Mouse (Mus musculus): ENCODE measurements around the gene Rnf152. TPM values are rescaled to one million over a fixed set of nuclear protein-coding genes. Genes with fewer than 3 reads are reported as not detected.
A peak's percentile ranks its signal among the peaks of the same experiment; 100 is the strongest.

Gene Rnf152
- polyA plus RNA-seq, 1 experiment from 2014 or later, result 2.4 TPM

DNA sequence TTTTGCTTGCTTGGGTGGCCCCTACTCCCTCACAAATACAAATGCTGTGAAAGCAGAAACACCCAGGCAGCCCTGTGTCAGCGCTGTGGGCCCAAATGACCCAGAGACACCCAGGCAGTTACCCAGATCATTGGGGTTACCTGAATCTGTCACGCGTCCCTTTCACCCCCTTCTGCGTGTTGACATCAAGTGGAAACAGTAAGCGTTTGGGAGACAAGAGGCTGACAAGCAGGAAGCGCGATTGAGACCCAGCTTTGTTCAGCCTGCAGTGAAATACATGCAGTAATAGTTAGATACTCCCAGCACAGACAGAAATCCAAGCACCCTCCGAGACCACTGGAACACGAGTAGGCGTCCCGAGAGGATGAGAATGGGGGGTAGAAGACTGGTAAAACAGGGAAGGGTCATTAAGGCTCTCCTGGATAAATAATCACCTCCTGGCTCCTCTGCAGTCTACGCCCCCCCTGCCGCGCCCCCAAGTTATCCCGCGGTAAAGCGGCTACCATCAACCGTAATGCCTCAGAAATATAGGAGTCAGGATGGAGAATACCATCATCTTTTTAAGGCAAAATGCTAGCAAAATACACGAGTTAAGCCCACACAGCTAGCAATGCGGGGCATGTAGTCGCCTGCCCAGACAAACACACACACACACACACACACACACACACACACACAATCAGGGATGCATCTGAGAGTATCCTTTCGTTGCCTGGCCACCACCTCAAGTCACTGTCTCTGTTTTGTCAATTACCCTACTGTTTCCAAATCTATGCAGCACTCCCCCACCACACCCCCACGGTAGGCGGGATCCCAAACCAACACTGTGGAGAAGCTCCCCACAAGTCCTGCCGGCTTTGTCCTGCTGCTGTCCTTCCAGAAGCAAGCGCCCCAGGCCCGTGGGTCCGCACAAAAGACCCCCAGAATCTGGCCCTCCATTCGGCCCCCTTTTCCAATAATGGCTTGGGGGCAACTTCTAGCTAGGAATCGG is 1.3 kb downstream of the Rnf152 start:
- Histone ChIP-seq H3K27ac (ENCODE audit: low read depth, low read length) (no peak overlapping the region; the same call in 1 of the 2 replicates), H3K9me3 (ENCODE audit: control insufficient read depth, low read length) (no peaks in the 10 kb centered on the region)
- 4% methylated on average over 30 of the region's 30 CpGs for WGBS

DNA sequence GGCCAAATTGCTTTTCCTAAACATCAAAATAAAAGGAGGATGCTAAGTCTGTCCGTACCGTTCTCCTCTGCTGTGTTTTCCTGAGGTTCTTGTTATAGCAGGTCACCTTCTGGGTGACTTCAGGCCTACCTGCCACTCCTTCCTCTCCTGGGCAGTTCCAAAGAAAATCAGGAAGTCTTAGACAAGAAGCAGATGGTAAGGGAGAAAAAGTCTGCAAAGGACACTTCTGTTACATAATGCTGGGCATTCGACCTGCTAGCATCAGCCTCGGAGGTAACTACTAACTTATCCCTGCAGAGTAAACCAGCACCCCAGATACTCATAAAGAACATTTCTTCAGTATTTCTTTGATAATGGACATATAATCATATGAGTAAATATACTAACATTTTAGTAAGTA is 4.7 kb downstream of the Rnf152 start:
- WGBS, result 88% methylated on average over 4 of the region's 4 CpGs
- peaks cover 2% of the 10 kb centered on the region; the same call in 1 of the 2 replicates for H3K27me3 ChIP-seq (ENCODE audit: control insufficient read depth, insufficient read depth, low read length)
- H3K4me1 ChIP-seq (ENCODE audit: control insufficient read depth, insufficient read depth, low read length), result no peaks in the 10 kb centered on the region; the same call in 1 of the 2 replicates

More for the DNA sequence above, 1.3 kb downstream of the Rnf152 start:
- peaks cover 4% of the 10 kb centered on the region; the same call in 1 of the 2 replicates for H3K27me3 ChIP-seq (ENCODE audit: control insufficient read depth, insufficient read depth, low read length)
- peak overlapping the region; percentile 88 for H3K4me2 ChIP-seq
- no peaks in the 10 kb centered on the region; the same call in 1 of the 2 replicates for H3K4me1 ChIP-seq (ENCODE audit: control insufficient read depth, insufficient read depth, low read length)
- no peaks in the 10 kb centered on the region for H3K36me3 ChIP-seq (ENCODE audit: control insufficient read depth, insufficient read depth, low read length)
- ATAC-seq (ENCODE audit: low FRiP score) (peak; percentile 72), DNase-seq (ENCODE audit: low spot score, missing footprints) (peak; percentile 95)
- peak overlapping the region; percentile 72 for H3K4me3 ChIP-seq (ENCODE audit: low read depth, low read length)
- peak overlapping the region; percentile 80 for H3K9ac ChIP-seq (ENCODE audit: low read length)

GRCm38 (mm10) chr1:105342305-105342704 is 14.2 kb downstream of the Rnf152 start:
- no peaks in the 10 kb centered on the region for H3K9me3 ChIP-seq (ENCODE audit: control insufficient read depth, low read length)
- ATAC-seq (ENCODE audit: low FRiP score), result no peak
- H3K27ac ChIP-seq (ENCODE audit: low read depth, low read length), result no peak overlapping the region
- WGBS, result 93% methylated on average over 6 of the region's 6 CpGs
- no peaks in the 10 kb centered on the region for H3K27me3 ChIP-seq (ENCODE audit: control insufficient read depth, insufficient read depth, low read length)
- no peaks in the 10 kb centered on the region for H3K4me1 ChIP-seq (ENCODE audit: control insufficient read depth, insufficient read depth, low read length)
- no peak for DNase-seq (ENCODE audit: low spot score, missing footprints)
- no peaks in the 10 kb centered on the region for H3K36me3 ChIP-seq (ENCODE audit: control insufficient read depth, insufficient read depth, low read length)
- H3K9ac ChIP-seq (ENCODE audit: low read length), result no peak overlapping the region
- no peak overlapping the region for H3K4me3 ChIP-seq (ENCODE audit: low read depth, low read length)
- H3K4me2 ChIP-seq, result no peak overlapping the region

More for the DNA sequence above, 4.7 kb downstream of the Rnf152 start:
- H3K4me2 ChIP-seq, result no peak overlapping the region
- H3K9me3 ChIP-seq (ENCODE audit: control insufficient read depth, low read length), result no peaks in the 10 kb centered on the region
- H3K27ac ChIP-seq (ENCODE audit: low read depth, low read length), result no peak overlapping the region
- H3K9ac ChIP-seq (ENCODE audit: low read length), result no peak overlapping the region
- no peak for ATAC-seq (ENCODE audit: low FRiP score)
- no peak overlapping the region for H3K4me3 ChIP-seq (ENCODE audit: low read depth, low read length)
- no peak for DNase-seq (ENCODE audit: low spot score, missing footprints)
- H3K36me3 ChIP-seq (ENCODE audit: control insufficient read depth, insufficient read depth, low read length), result no peaks in the 10 kb centered on the region

DNA sequence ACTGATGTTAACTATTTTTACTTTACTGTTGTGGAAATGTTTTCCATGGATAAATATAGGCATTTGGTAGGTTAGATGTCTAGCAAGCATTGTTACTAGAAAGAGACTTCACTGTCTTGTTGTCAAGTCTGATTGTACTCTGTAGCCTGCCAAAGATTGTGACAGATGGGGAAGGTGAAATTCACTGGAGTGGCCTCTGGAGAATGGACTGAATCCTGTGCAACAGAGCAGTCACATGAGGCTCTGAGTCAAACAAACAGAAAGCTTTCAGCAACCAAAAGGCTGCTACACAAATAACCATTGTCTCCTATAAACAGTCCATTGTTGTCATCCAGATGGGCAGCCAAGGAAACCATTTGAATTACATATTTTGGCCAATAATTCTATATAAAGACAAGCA is 15.6 kb downstream of the Rnf152 start:
- DNase-seq (ENCODE audit: low spot score, missing footprints) (peak; percentile 59), ATAC-seq (ENCODE audit: low FRiP score) (no peak)
- Histone ChIP-seq H3K36me3 (ENCODE audit: control insufficient read depth, insufficient read depth, low read length) (no peaks in the 10 kb centered on the region), H3K9ac (ENCODE audit: low read length) (no peak overlapping the region), H3K27ac (ENCODE audit: low read depth, low read length) (no peak overlapping the region), H3K4me2 (no peak overlapping the region), H3K27me3 (ENCODE audit: control insufficient read depth, insufficient read depth, low read length) (no peaks in the 10 kb centered on the region), H3K4me3 (ENCODE audit: low read depth, low read length) (no peak overlapping the region), H3K4me1 (ENCODE audit: control insufficient read depth, insufficient read depth, low read length) (no peaks in the 10 kb centered on the region), H3K9me3 (ENCODE audit: control insufficient read depth, low read length) (no peaks in the 10 kb centered on the region)

- Histone ChIP-seq H3K27ac (ENCODE audit: low read depth, low read length) (no peak overlapping the region), H3K9me3 (ENCODE audit: control insufficient read depth, low read length) (no peaks in the 10 kb centered on the region), H3K27me3 (ENCODE audit: control insufficient read depth, insufficient read depth, low read length) (no peaks in the 10 kb centered on the region), H3K4me2 (no peak overlapping the region), H3K4me3 (ENCODE audit: low read depth, low read length) (no peak overlapping the region), H3K9ac (ENCODE audit: low read length) (no peak overlapping the region), H3K36me3 (ENCODE audit: control insufficient read depth, insufficient read depth, low read length) (no peaks in the 10 kb centered on the region), H3K4me1 (ENCODE audit: control insufficient read depth, insufficient read depth, low read length) (peaks cover 5% of the 10 kb centered on the region; the same call in 1 of the 2 replicates)
- ATAC-seq (ENCODE audit: low FRiP score), result no peak
- WGBS, result 92% methylated on average over 4 of the region's 4 CpGs
- no peak for DNase-seq (ENCODE audit: low spot score, missing footprints)
These were observed 19.1 kb downstream of the Rnf152 start for GRCm38 (mm10) chr1:105337397-105337796.

DNA sequence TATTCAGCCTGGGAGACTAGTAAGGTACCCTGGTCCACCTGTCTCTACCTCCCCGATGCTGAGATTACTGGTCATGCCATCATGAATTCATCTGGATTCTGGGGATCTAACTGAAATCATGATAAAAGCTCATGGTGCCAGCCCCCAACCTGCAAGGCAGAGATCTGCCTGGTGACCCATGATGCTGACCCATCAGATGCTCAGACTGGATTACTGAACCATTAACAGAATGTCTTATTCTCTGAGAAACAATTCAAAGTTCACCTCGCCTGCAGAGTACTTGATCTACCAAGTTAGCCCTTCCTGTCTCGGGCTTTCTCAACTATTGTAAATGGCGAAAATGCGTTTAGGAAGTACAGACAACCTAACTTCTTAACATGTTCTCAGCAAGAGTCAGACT is 20.4 kb downstream of the Rnf152 start:
- H3K36me3 ChIP-seq (ENCODE audit: control insufficient read depth, insufficient read depth, low read length), result no peaks in the 10 kb centered on the region
- no peaks in the 10 kb centered on the region for H3K27me3 ChIP-seq (ENCODE audit: control insufficient read depth, insufficient read depth, low read length)
- no peak overlapping the region for H3K9ac ChIP-seq (ENCODE audit: low read length)
- peaks cover 13% of the 10 kb centered on the region for H3K4me1 ChIP-seq (ENCODE audit: control insufficient read depth, insufficient read depth, low read length)
- H3K9me3 ChIP-seq (ENCODE audit: control insufficient read depth, low read length), result no peaks in the 10 kb centered on the region
- DNase-seq (ENCODE audit: low spot score, missing footprints), result peak; percentile 59
- H3K4me3 ChIP-seq (ENCODE audit: low read depth, low read length), result no peak overlapping the region
- no peak for ATAC-seq (ENCODE audit: low FRiP score)
- 86% methylated on average over 5 of the region's 5 CpGs for WGBS
- no peak overlapping the region for H3K27ac ChIP-seq (ENCODE audit: low read depth, low read length)
- no peak overlapping the region for H3K4me2 ChIP-seq

DNA sequence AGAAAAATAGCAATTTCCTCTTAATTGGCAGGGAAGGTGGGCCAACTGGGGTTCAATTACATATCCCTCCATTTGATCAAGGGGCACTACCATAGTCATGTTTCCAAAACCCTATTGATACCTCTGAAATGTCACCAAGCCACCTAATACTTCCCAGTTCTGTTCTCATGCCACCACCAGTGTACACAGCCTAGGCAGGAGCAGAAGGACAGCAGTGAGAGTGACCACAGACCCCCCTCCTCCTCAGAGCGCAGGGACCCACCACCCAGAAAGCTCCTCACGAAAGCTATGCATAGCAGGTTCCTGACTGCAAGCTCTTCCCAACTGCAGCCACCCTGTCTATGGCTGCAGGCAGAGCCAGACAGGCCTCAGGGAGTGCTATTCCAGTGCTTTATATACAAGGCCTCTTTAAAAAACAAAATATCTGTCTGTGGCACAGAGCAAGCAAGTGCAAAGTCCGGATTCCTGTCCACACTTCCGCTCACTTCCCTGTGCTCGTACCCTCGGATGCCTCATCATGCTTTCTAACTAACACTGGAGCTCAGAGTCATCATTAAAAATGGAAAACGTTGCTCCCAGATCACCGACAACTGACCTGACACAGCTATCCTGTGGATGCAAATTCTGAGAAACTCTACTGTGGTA is 24.3 kb downstream of the Rnf152 start:
- Histone ChIP-seq H3K4me3 (ENCODE audit: low read depth, low read length) (no peak overlapping the region), H3K4me2 (no peak overlapping the region), H3K9me3 (ENCODE audit: control insufficient read depth, low read length) (no peaks in the 10 kb centered on the region), H3K27me3 (ENCODE audit: control insufficient read depth, insufficient read depth, low read length) (no peaks in the 10 kb centered on the region), H3K27ac (ENCODE audit: low read depth, low read length) (no peak overlapping the region), H3K9ac (ENCODE audit: low read length) (no peak overlapping the region), H3K4me1 (ENCODE audit: control insufficient read depth, insufficient read depth, low read length) (peaks cover 16% of the 10 kb centered on the region), H3K36me3 (ENCODE audit: control insufficient read depth, insufficient read depth, low read length) (no peaks in the 10 kb centered on the region)
- 72% methylated on average over 8 of the region's 8 CpGs for WGBS
- ATAC-seq (ENCODE audit: low FRiP score), result peak; percentile 47
- no peak for DNase-seq (ENCODE audit: low spot score, missing footprints)

- no peak overlapping the region for H3K9ac ChIP-seq (ENCODE audit: low read length)
- WGBS, result 28% methylated on average over 5 of the region's 5 CpGs
- H3K4me3 ChIP-seq (ENCODE audit: low read depth, low read length), result no peak overlapping the region
- H3K27me3 ChIP-seq (ENCODE audit: control insufficient read depth, insufficient read depth, low read length), result no peaks in the 10 kb centered on the region
- no peak overlapping the region for H3K4me2 ChIP-seq
- H3K36me3 ChIP-seq (ENCODE audit: control insufficient read depth, insufficient read depth, low read length), result no peaks in the 10 kb centered on the region
- H3K9me3 ChIP-seq (ENCODE audit: control insufficient read depth, low read length), result no peaks in the 10 kb centered on the region
- H3K4me1 ChIP-seq (ENCODE audit: control insufficient read depth, insufficient read depth, low read length), result peaks cover 16% of the 10 kb centered on the region
- H3K27ac ChIP-seq (ENCODE audit: low read depth, low read length), result no peak overlapping the region
- peak; percentile 81 for ATAC-seq (ENCODE audit: low FRiP score)
- DNase-seq (ENCODE audit: low spot score, missing footprints), result peak; percentile 87
These were observed 24.9 kb downstream of the Rnf152 start for GRCm38 (mm10) chr1:105331605-105332004.

Data from midbrain, embryonic 11.5 days (tissue).